Mouse (Mus musculus) ES-Bruce4 (cell line): ENCODE measurements around the gene Olfr239.

Source experiments
- CTCF ChIP-seq: IDR thresholded peaks from one replicate; pipeline ENCODE4 v1.8.1; 2011; ENCODE audit warnings: low read depth, low read length
- POLR2A ChIP-seq: IDR thresholded peaks from one replicate; pipeline ENCODE4 v1.8.1; 2011; ENCODE audit warnings: low read length; ENCODE audit not compliant: insufficient read depth

GRCm38 (mm10) chr17:33221590-33221989 is 30.5 kb downstream of the Olfr239 start, which contains the start of gene Olfr1564:
- TF ChIP-seq CTCF (no peak), POLR2A (no peak)
